Mouse (Mus musculus) liver, adult 2 months (tissue): Measurements from ENCODE around the gene Arhgap45.

Source experiments
- CTCF ChIP-seq: fragments of 200-500 bp; IDR thresholded peaks from 2 replicates; pipeline ENCODE4 v1.5.1; 2011; ENCODE audit warnings: low read depth, low read length, control low read depth
- POLR2A ChIP-seq: fragments of 200-500 bp; IDR thresholded peaks from 2 replicates; pipeline ENCODE4 v1.6.1; 2011; ENCODE audit warnings: low read length, control low read depth; ENCODE audit not compliant: insufficient read depth; ENCODE audit errors: extremely low read depth

GRCm38 (mm10) chr10:79989870-79990269 lies 26.6 kb upstream of the Arhgap45 start:
- TF ChIP-seq POLR2A (no peak), CTCF (no peak)
